Mouse (Mus musculus) common myeloid progenitor, adult 5-6 weeks (primary cell): ENCODE measurements around the gene Lhx1. TPM values are rescaled to one million over a fixed set of nuclear protein-coding genes. Genes with fewer than 3 reads are reported as not detected.

ENCODE experiments used
- ATAC-seq: replicated peaks from 2 replicates; pipeline ENCODE4 v1.8.0; 2016; ENCODE audit warnings: low read depth, mild to moderate bottlenecking, moderate TSS enrichment, inconsistent platforms; ENCODE audit not compliant: poor library complexity, severe bottlenecking
- total RNA-seq: library from RNA; stranded (forward); fragments of 200-1000, 187-1606 nt; gene quantifications from 2 replicates; pipeline ENCODE4 v1.2.3, GENCODE M21; 2017

Gene Lhx1
- total RNA-seq, 1 experiment from 2014 or later = not detected

GRCm38 (mm10) chr11:84526976-84527860 lies 1.9 kb upstream of the Lhx1 start:
- ATAC-seq = no peak

GRCm38 (mm10) chr11:84526451-84526850 lies 1.1 kb upstream of the Lhx1 start:
- ATAC-seq = no peak

- no peak for ATAC-seq
Observed at GRCm38 (mm10) chr11:84524511-84525270, 644 bp downstream of the Lhx1 start.

- peak; percentile 17; the same call in 1 of the 2 replicates for ATAC-seq
Observed at GRCm38 (mm10) chr11:84523841-84524510, 1.4 kb downstream of the Lhx1 start.

- ATAC-seq = no peak
Observed at GRCm38 (mm10) chr11:84523321-84523831, 2.0 kb downstream of the Lhx1 start.

GRCm38 (mm10) chr11:84522577-84523320 lies 2.6 kb downstream of the Lhx1 start:
- ATAC-seq = peak; percentile 61

- ATAC-seq = no peak
Observed at GRCm38 (mm10) chr11:84521751-84522299, 3.5 kb downstream of the Lhx1 start.

GRCm38 (mm10) chr11:84521071-84521390 lies 4.3 kb downstream of the Lhx1 start:
- ATAC-seq = no peak

- no peak for ATAC-seq
Observed at GRCm38 (mm10) chr11:84520269-84521070, 4.9 kb downstream of the Lhx1 start.

- no peak for ATAC-seq
Observed at GRCm38 (mm10) chr11:84519576-84520268, 5.6 kb downstream of the Lhx1 start.

GRCm38 (mm10) chr11:84519036-84519435 lies 6.3 kb downstream of the Lhx1 start:
- no peak for ATAC-seq

GRCm38 (mm10) chr11:84518261-84518660 lies 7.1 kb downstream of the Lhx1 start:
- ATAC-seq = no peak

GRCm38 (mm10) chr11:84517431-84517830 lies 7.9 kb downstream of the Lhx1 start:
- no peak for ATAC-seq

GRCm38 (mm10) chr11:84516501-84517240 lies 8.7 kb downstream of the Lhx1 start:
- no peak for ATAC-seq

- peak; percentile 96 for ATAC-seq
Observed at GRCm38 (mm10) chr11:84513171-84514116, 11.9 kb downstream of the Lhx1 start, which contains the start of gene Aatf. Gene Aatf (minus strand): TSS chr11:84513522.

GRCm38 (mm10) chr11:84512031-84512430 lies 13.3 kb downstream of the Lhx1 start:
- ATAC-seq = no peak
